Mouse (Mus musculus) forebrain, postnatal 0 days (tissue): ENCODE results near the gene 1700069L16Rik. TPM values are rescaled to one million over a fixed set of nuclear protein-coding genes. Genes with fewer than 3 reads are reported as not detected.
A peak's percentile ranks its signal among the peaks of the same experiment; 100 is the strongest.

Experiments
- ATAC-seq: fragments of 200-750 bp; cut with Nextera tagmentation; 2 replicates; pipeline ENCODE4 v1.8.0; 2017; ENCODE audit warnings: mild to moderate bottlenecking, moderate library complexity
- DNase-seq: peaks from one replicate; pipeline ENCODE4 v3.0.0-alpha.2; 2015
- H3K27ac ChIP-seq: fragments of 300-500 bp; sonication (generic); 2 replicates; pipeline ENCODE4 v1.5.1; 2014; ENCODE audit warnings: low read depth, mild to moderate bottlenecking, antibody characterized with exemption, low read length, moderate library complexity, mixed read lengths
- H3K27me3 ChIP-seq: fragments of 300-500 bp; sonication (generic); 2 replicates; pipeline ENCODE4 v1.6.1; 2014; ENCODE audit warnings: mild to moderate bottlenecking, low read length, mixed read lengths; ENCODE audit not compliant: insufficient read depth
- H3K36me3 ChIP-seq: fragments of 300-500 bp; sonication (generic); 2 replicates; pipeline ENCODE4 v1.6.1; 2014; ENCODE audit warnings: mild to moderate bottlenecking, moderate library complexity; ENCODE audit not compliant: insufficient read depth
- H3K4me1 ChIP-seq: fragments of 300-500 bp; sonication (generic); 2 replicates; pipeline ENCODE4 v1.6.1; 2014; ENCODE audit warnings: antibody characterized with exemption; ENCODE audit not compliant: insufficient read depth
- H3K4me2 ChIP-seq: fragments of 300-500 bp; sonication (generic); 2 replicates; pipeline ENCODE4 v1.6.1; 2014; ENCODE audit warnings: low read depth, mild to moderate bottlenecking, moderate library complexity
- H3K4me3 ChIP-seq: fragments of 300-500 bp; sonication (generic); 2 replicates; pipeline ENCODE4 v1.5.1; 2014; ENCODE audit warnings: low read depth, low read length, mixed read lengths
- H3K9ac ChIP-seq: fragments of 300-500 bp; sonication (generic); 2 replicates; pipeline ENCODE4 v1.6.1; 2014; ENCODE audit warnings: mild to moderate bottlenecking
- H3K9me3 ChIP-seq: fragments of 300-500 bp; sonication (generic); 2 replicates; pipeline ENCODE4 v1.6.1; 2016; ENCODE audit warnings: low read length
- CTCF ChIP-seq: sonication (generic); IDR thresholded peaks from 2 replicates; pipeline ENCODE4 v1.5.1; 2016; ENCODE audit warnings: antibody characterized with exemption, control low read depth, low read depth
- WGBS: fragments of 180-500 bp; shearing (Covaris S2); extraction: QIAGEN DNeasy Blood & Tissue Kit; methylation state at CpG from one replicate; pipeline ENCODE4 v1.1.7; 2014; 5-methylcytosine and 5-hydroxymethylcytosine counted together
- polyA plus RNA-seq: library from polyadenylated mRNA; unstranded; fragments of >200 nt; fragmentation: Nextera tagmentation; extraction: Ambion mirVana; gene quantifications from 2 replicates; pipeline ENCODE4 v1.2.1, GENCODE M21; 2015
- total RNA-seq: library from RNA; depleted of rRNA; stranded (reverse); fragments of >200 nt; gene quantifications from 2 replicates; pipeline ENCODE4 v1.2.3, GENCODE M21; 2014; rRNA removed

The 1700069L16Rik gene
- total and polyA plus RNA-seq, 2 experiments from 2014 or later, result not detected

GRCm38 (mm10) chr5:113647141-113647540, 77.4 kb downstream of the 1700069L16Rik start:
- no peak overlapping the region for H3K4me2 ChIP-seq
- ATAC-seq, result no peak

GRCm38 (mm10) chr5:113644520-113644919, 80.1 kb downstream of the 1700069L16Rik start:
- Histone ChIP-seq H3K27ac (no peak overlapping the region), H3K9me3 (no peaks in the 10 kb centered on the region), H3K4me2 (no peak overlapping the region), H3K4me1 (0 out of 2 replicates have a peak, but pooled peaks cover 5% of the 10 kb centered on the region), H3K4me3 (no peak overlapping the region), H3K27me3 (no peaks in the 10 kb centered on the region), H3K36me3 (no peaks in the 10 kb centered on the region), H3K9ac (no peak overlapping the region)
- TF ChIP-seq CTCF, result no peak
- DNase-seq (no peak), ATAC-seq (no peak)
- WGBS, result 82% methylated on average over 4 of the region's 4 CpGs

More at GRCm38 (mm10) chr5:113647141-113647540, 77.4 kb downstream of the 1700069L16Rik start:
- Histone ChIP-seq H3K36me3 (no peaks in the 10 kb centered on the region), H3K4me3 (no peak overlapping the region), H3K9me3 (no peaks in the 10 kb centered on the region), H3K9ac (no peak overlapping the region), H3K27me3 (peaks cover 2% of the 10 kb centered on the region; the same call in 1 of the 2 replicates), H3K4me1 (0 out of 2 replicates have a peak, but pooled peaks cover 5% of the 10 kb centered on the region), H3K27ac (no peak overlapping the region)
- no peak for DNase-seq
- 93% methylated on average over 8 of the region's 8 CpGs for WGBS
- no peak for TF ChIP-seq CTCF

GRCm38 (mm10) chr5:113643107-113643848, 81.3 kb downstream of the 1700069L16Rik start:
- Histone ChIP-seq H3K4me1 (0 out of 2 replicates have a peak, but pooled peaks cover 5% of the 10 kb centered on the region), H3K4me2 (peak overlapping the region; percentile 41), H3K36me3 (no peaks in the 10 kb centered on the region), H3K27ac (no peak overlapping the region), H3K4me3 (0 out of 2 replicates have a peak overlapping the region, but pooled peaks have one; percentile 4), H3K9ac (0 out of 2 replicates have a peak overlapping the region, but pooled peaks have one; percentile 6), H3K27me3 (no peaks in the 10 kb centered on the region), H3K9me3 (no peaks in the 10 kb centered on the region)
- 39% methylated on average over 18 of the region's 18 CpGs for WGBS
- no peak for TF ChIP-seq CTCF
- peak; percentile 99 for ATAC-seq
- peak; percentile 84 for DNase-seq

Other genes with a start within 250 kb of the 1700069L16Rik start
- gene Wscd2, start 234.4 kb downstream of the 1700069L16Rik start, total RNA-seq, result 24.4 and 25.1 TPM in 2 replicates
- gene Wscd2, start 234.4 kb downstream of the 1700069L16Rik start, polyA plus RNA-seq, result 8.1 and 10.2 TPM in 2 replicates
- 0.92 and 2.7 TPM in 2 replicates for gene Cmklr1, start 74.3 kb downstream of the 1700069L16Rik start, total RNA-seq
- gene Cmklr1, start 74.3 kb downstream of the 1700069L16Rik start, polyA plus RNA-seq, result 0.72 and 1.4 TPM in 2 replicates
- 9.2 TPM in 2 replicates for gene Ficd, start 11.0 kb upstream of the 1700069L16Rik start, total RNA-seq
- 6.9 and 8.0 TPM in 2 replicates for gene Ficd, start 11.0 kb upstream of the 1700069L16Rik start, polyA plus RNA-seq
- gene Sart3, start 47.7 kb upstream of the 1700069L16Rik start, total RNA-seq, result 47.4 and 54.0 TPM in 2 replicates
- 21.6 and 28.5 TPM in 2 replicates for gene Sart3, start 47.7 kb upstream of the 1700069L16Rik start, polyA plus RNA-seq
- 67.2 and 88.2 TPM in 2 replicates for gene Iscu, start 48.0 kb upstream of the 1700069L16Rik start, total RNA-seq
- gene Iscu, start 48.0 kb upstream of the 1700069L16Rik start, polyA plus RNA-seq, result 98.9 and 119 TPM in 2 replicates
- 5.8 and 8.2 TPM in 2 replicates for gene Tmem119, start 75.7 kb upstream of the 1700069L16Rik start, total RNA-seq
- 5.9 and 7.1 TPM in 2 replicates for gene Tmem119, start 75.7 kb upstream of the 1700069L16Rik start, polyA plus RNA-seq
- 1.1 and 1.3 TPM in 2 replicates for gene Selplg, start 107.9 kb upstream of the 1700069L16Rik start, total RNA-seq
- gene Selplg, start 107.9 kb upstream of the 1700069L16Rik start, polyA plus RNA-seq, result 1.8 and 2.4 TPM in 2 replicates
- 159 and 178 TPM in 2 replicates for gene Coro1c, start 184.0 kb upstream of the 1700069L16Rik start, total RNA-seq
- 148 and 167 TPM in 2 replicates for gene Coro1c, start 184.0 kb upstream of the 1700069L16Rik start, polyA plus RNA-seq